Mouse (Mus musculus) embryo, embryonic 11 days (tissue): ENCODE measurements at regions not wholly inside any gene's neighbourhood (a gene's known extent, or its start where the extent isn't known, plus 50 kb on each side); places are given as distances from the start of the nearest gene placed in this dataset.

Experiments
- DNase-seq: peaks from one replicate; pipeline ENCODE4 v3.0.0-alpha.2; 2015

- no peak for DNase-seq
Measured at GRCm38 (mm10) chr8:126655565-126655964, 61.8 kb upstream of the Irf2bp2 start.

GRCm38 (mm10) chr8:126654353-126654752, 60.6 kb upstream of the Irf2bp2 start:
- no peak for DNase-seq

- DNase-seq = no peak
Measured at GRCm38 (mm10) chr8:126652151-126652550, 58.4 kb upstream of the Irf2bp2 start.

- no peak for DNase-seq
Measured at GRCm38 (mm10) chr8:126650945-126651344, 57.2 kb upstream of the Irf2bp2 start.

- DNase-seq = no peak
Measured at GRCm38 (mm10) chr8:126649305-126649704, 55.5 kb upstream of the Irf2bp2 start.

- no peak for DNase-seq
Measured at GRCm38 (mm10) chr8:126647350-126647749, 53.6 kb upstream of the Irf2bp2 start.

GRCm38 (mm10) chr8:126646604-126647311, 53.0 kb upstream of the Irf2bp2 start:
- DNase-seq = no peak

GRCm38 (mm10) chr8:126644179-126644578, 50.4 kb upstream of the Irf2bp2 start:
- peak; percentile 75 for DNase-seq
